ENCODE assay signal across 12 mouse cellular contexts in genomic region chr11:103707005-103707404, GRCm38 (mm10). TPM values are rescaled to one million over a fixed set of nuclear protein-coding genes. Genes with fewer than 3 reads are reported as not detected.
DNase-seq lines count a peak whose midpoint lies in the region; ATAC-seq lines count a peak whose summit lies in the region.
"Had no signal": no experiment of that assay in that cellular context is flagged by ENCODE, and none has a peak within 500 bp of the region (broad histone marks: within the 10 kb centered on the region; RNA-seq: fewer than 3 reads in every experiment).

No protein-coding gene starts in this region.

- no peak overlapping the region for H3K27ac ChIP-seq in kidney, embryonic 15.5 days
- H3K27ac ChIP-seq: macrophage; neural tube, embryonic 13.5 days; stomach, embryonic 15.5 days had no signal

- no peaks in the 10 kb centered on the region for H3K9me3 ChIP-seq in kidney, embryonic 15.5 days (replicated peaks)
- H3K9me3 ChIP-seq: neural tube, embryonic 13.5 days; stomach, embryonic 15.5 days had no signal

- peaks cover 7% of the 10 kb centered on the region for H3K4me1 ChIP-seq in kidney, embryonic 15.5 days
- H3K4me1 ChIP-seq: neural tube, embryonic 13.5 days had no signal

- no peak overlapping the region for H3K4me2 ChIP-seq in kidney, embryonic 15.5 days
- H3K4me2 ChIP-seq: neural tube, embryonic 13.5 days; stomach, embryonic 15.5 days had no signal

- 39% methylated on average over 8 of the region's 8 CpGs for WGBS in kidney, embryonic 15.5 days

- no peak for ATAC-seq in kidney, embryonic 15.5 days (replicated peaks; ENCODE audit: low FRiP score)
- ATAC-seq: activated CD4-positive, CD25-positive, alpha-beta regulatory T cell, adult 4 months had no signal

- H3K27me3 ChIP-seq in kidney, embryonic 15.5 days = no peaks in the 10 kb centered on the region
- H3K27me3 ChIP-seq: stomach, embryonic 15.5 days had no signal

- no peak overlapping the region for H3K4me3 ChIP-seq in kidney, embryonic 15.5 days (replicated peaks)
- H3K4me3 ChIP-seq: neural tube, embryonic 13.5 days; stomach, embryonic 15.5 days had no signal

- no peaks in the 10 kb centered on the region for H3K36me3 ChIP-seq in kidney, embryonic 15.5 days
- H3K36me3 ChIP-seq: stomach, embryonic 15.5 days had no signal

- H3K9ac ChIP-seq in kidney, embryonic 15.5 days = no peak overlapping the region
- H3K9ac ChIP-seq: neural tube, embryonic 13.5 days; stomach, embryonic 15.5 days had no signal

- peak; percentile 85 for DNase-seq in kidney, adult 11 months
- DNase-seq in heart, adult 8-10 months (ENCODE audit: low spot score) = peak; percentile 71
- DNase-seq in kidney, adult 8-10 months = peak; percentile 78 to 85
- peak; percentile 65 for DNase-seq in lung, postnatal 14 days
- DNase-seq in testis, postnatal 14 days (ENCODE audit: low spot score) = no peak
- DNase-seq in B cell, adult 2 months = no peak
- DNase-seq in cerebellum, adult 9-10 months = no peak

RNA-seq across cellular contexts. Expression of gene Gosr2, which starts 9.3 kb away (rescaled TPM):
- polyA plus RNA-seq in kidney, embryonic 15.5 days (2015; fragmentation: Nextera tagmentation; extraction: Ambion mirVana) = 80.4 and 83.9 TPM in 2 replicates
- 10 to 100 TPM; 29.3 to 37.1 (median 34.4) TPM for total RNA-seq in heart, adult 8-10 months (2022)

RNA-seq across cellular contexts. Expression of gene Wnt9b, which starts 42.6 kb away (rescaled TPM):
- polyA plus RNA-seq in kidney, embryonic 15.5 days (2015; fragmentation: Nextera tagmentation; extraction: Ambion mirVana) = 7.2 and 7.7 TPM in 2 replicates
- under 1 TPM; 0.57 to 0.95 (median 0.69) TPM for total RNA-seq in heart, adult 8-10 months (2022)
- polyA plus RNA-seq: activated CD4-positive, CD25-positive, alpha-beta regulatory T cell, adult 4 months; macrophage; neural tube, embryonic 13.5 days; stomach, embryonic 15.5 days had no signal

RNA-seq across cellular contexts. Expression of gene Rprml, which starts 57.6 kb away (rescaled TPM):
- polyA plus RNA-seq in kidney, embryonic 15.5 days (2015; fragmentation: Nextera tagmentation; extraction: Ambion mirVana) = not detected in 2 replicates
- not detected for total RNA-seq in heart, adult 8-10 months (2022)
- polyA plus RNA-seq: activated CD4-positive, CD25-positive, alpha-beta regulatory T cell, adult 4 months; macrophage; neural tube, embryonic 13.5 days; stomach, embryonic 15.5 days had no signal

Comparison
In these comparisons a context has a peak if more than half of its experiments do, and no peak if none do; other contexts are left out.
1. DNase-seq: peak in kidney, adult 11 months (single experiment), heart, adult 8-10 months (single experiment), kidney, adult 8-10 months (2 of 2) and lung, postnatal 14 days (single experiment); none in testis, postnatal 14 days (single experiment), B cell, adult 2 months (0 of 2) and cerebellum, adult 9-10 months (single experiment).